Mouse (Mus musculus): ENCODE data around the gene Tmem9.

Tmem9 gene

DNA sequence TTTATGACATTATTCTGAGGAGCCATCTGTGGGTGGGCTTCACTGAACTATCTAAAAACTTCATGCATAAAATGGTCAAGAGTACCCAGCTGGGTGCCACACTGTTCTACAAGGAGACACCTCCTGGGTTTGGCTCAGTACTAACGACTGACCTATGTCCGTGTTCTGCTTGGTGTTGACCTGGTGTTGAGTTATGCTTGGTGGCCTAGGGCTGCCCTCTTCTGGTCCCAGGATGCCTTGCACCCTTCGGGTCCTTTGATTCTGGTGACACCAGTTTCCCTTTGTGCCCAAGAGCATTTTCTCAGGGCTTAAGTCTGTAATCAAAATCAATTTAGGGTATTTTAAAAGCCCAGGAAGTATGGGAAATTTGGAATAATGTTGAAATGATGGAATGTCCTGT, 68.1 kb downstream of the Tmem9 start:
- intact Hi-C loops (cut with DNase I): no loop called here

GRCm38 (mm10) chr1:136077656-136078055, 69.7 kb downstream of the Tmem9 start:
- intact Hi-C loops (cut with DNase I): no loop called here

GRCm38 (mm10) chr1:136081161-136081560, 73.2 kb downstream of the Tmem9 start:
- intact Hi-C loops (cut with DNase I): no loop called here
